Mouse (Mus musculus) embryonic fibroblast, embryonic 13.5 days (primary cell): Measurements from ENCODE around the gene Igf1r.

Experiments used
- CTCF ChIP-seq: IDR thresholded peaks from 2 replicates; pipeline ENCODE4 v1.5.1; 2011; ENCODE audit warnings: mild to moderate bottlenecking, control low read depth, low read length, moderate library complexity, borderline replicate concordance; ENCODE audit not compliant: insufficient read depth
- POLR2A ChIP-seq: IDR thresholded peaks from 2 replicates; pipeline ENCODE4 v1.6.1; 2011; ENCODE audit warnings: low read depth, mild to moderate bottlenecking, control low read depth, low read length, moderate library complexity

GRCm38 (mm10) chr7:67986277-67986676 lies 33.6 kb downstream of the Igf1r start:
- no peak for TF ChIP-seq CTCF
- no peak for TF ChIP-seq POLR2A
